Mouse (Mus musculus): ENCODE results near the gene Zfp683.

The Zfp683 gene

GRCm38 (mm10) chr4:134052560-134052959, 1.1 kb upstream of the Zfp683 start:
- DNase-seq (ENCODE audit: low spot score), result no peak

- no peak for DNase-seq (ENCODE audit: low spot score)
These were observed 4.6 kb downstream of the Zfp683 start for GRCm38 (mm10) chr4:134058166-134058715.

GRCm38 (mm10) chr4:134058908-134059307, 5.3 kb downstream of the Zfp683 start:
- no peak for DNase-seq (ENCODE audit: low spot score)

- no peak for DNase-seq (ENCODE audit: low spot score)
These were observed 6.7 kb downstream of the Zfp683 start, which contains the start of gene Crybg2 for GRCm38 (mm10) chr4:134060135-134060865. TSS of gene Crybg2 (plus strand) at chr4:134060815.

- no peak for DNase-seq (ENCODE audit: low spot score)
These were observed 7.7 kb downstream of the Zfp683 start for GRCm38 (mm10) chr4:134061166-134061830.

- DNase-seq (ENCODE audit: low spot score), result no peak
These were observed 8.4 kb downstream of the Zfp683 start for GRCm38 (mm10) chr4:134061944-134062446.

- no peak for DNase-seq (ENCODE audit: low spot score)
These were observed 8.9 kb downstream of the Zfp683 start for GRCm38 (mm10) chr4:134062561-134062960.

- DNase-seq (ENCODE audit: low spot score), result no peak
These were observed 11.9 kb downstream of the Zfp683 start for GRCm38 (mm10) chr4:134065431-134066004.

- no peak for DNase-seq (ENCODE audit: low spot score)
These were observed 13.7 kb downstream of the Zfp683 start for GRCm38 (mm10) chr4:134067383-134067782.

GRCm38 (mm10) chr4:134067833-134068544, 14.4 kb downstream of the Zfp683 start:
- DNase-seq (ENCODE audit: low spot score), result no peak

- DNase-seq (ENCODE audit: low spot score), result no peak
These were observed 15.3 kb downstream of the Zfp683 start for GRCm38 (mm10) chr4:134068793-134069580.

GRCm38 (mm10) chr4:134078694-134079093, 25.1 kb downstream of the Zfp683 start:
- DNase-seq (ENCODE audit: low spot score), result peak; percentile 91

- no peak for DNase-seq (ENCODE audit: low spot score)
These were observed 27.0 kb downstream of the Zfp683 start for GRCm38 (mm10) chr4:134080674-134081073.

- DNase-seq (ENCODE audit: low spot score), result peak; percentile 91
These were observed 28.2 kb downstream of the Zfp683 start for GRCm38 (mm10) chr4:134081730-134082386.

GRCm38 (mm10) chr4:134082460-134082859, 28.8 kb downstream of the Zfp683 start:
- no peak for DNase-seq (ENCODE audit: low spot score)

- no peak for DNase-seq (ENCODE audit: low spot score)
These were observed 31.4 kb downstream of the Zfp683 start for GRCm38 (mm10) chr4:134084999-134085398.

GRCm38 (mm10) chr4:134087412-134087811, 33.8 kb downstream of the Zfp683 start:
- DNase-seq (ENCODE audit: low spot score), result peak; percentile 77

- DNase-seq (ENCODE audit: low spot score), result no peak
These were observed 35.4 kb downstream of the Zfp683 start for GRCm38 (mm10) chr4:134089029-134089428.

GRCm38 (mm10) chr4:134090521-134091224, 37.0 kb downstream of the Zfp683 start:
- DNase-seq (ENCODE audit: low spot score), result no peak

- no peak for DNase-seq (ENCODE audit: low spot score)
These were observed 37.5 kb downstream of the Zfp683 start for GRCm38 (mm10) chr4:134091225-134091529.

Measured in embryo, embryonic 10.5 days (tissue).